19 mouse cellular contexts compared by ENCODE assay signal in the genomic region with DNA sequence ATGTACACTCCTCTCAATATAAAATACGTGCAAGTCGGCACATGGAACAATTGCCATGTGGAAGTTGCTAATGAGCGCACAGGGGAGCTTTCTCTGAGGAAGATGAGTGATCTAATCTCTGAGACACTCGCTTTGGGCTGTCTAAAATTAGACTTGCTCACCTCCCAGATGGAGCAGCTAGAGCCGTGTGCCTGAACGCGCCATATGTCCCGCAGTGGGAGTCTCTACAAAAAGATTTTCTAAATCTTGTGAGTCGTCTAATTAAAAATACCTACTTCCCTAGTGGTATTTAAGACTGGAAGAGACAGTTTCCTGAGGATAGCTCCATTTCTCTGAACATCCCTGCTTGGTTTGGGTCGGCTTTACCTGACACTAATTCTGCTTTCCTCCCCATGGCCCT. TPM values are rescaled to one million over a fixed set of nuclear protein-coding genes. Genes with fewer than 3 reads are reported as not detected.
DNase-seq lines count a peak whose midpoint lies in the region; ATAC-seq and TF ChIP-seq lines count a peak whose summit lies in the region.
"Had no signal": no experiment of that assay in that cellular context is flagged by ENCODE, and none has a peak within 500 bp of the region (broad histone marks: within the 10 kb centered on the region; RNA-seq: fewer than 3 reads in every experiment).

No protein-coding gene starts in this region.

- WGBS in hindbrain, postnatal 0 days, result 72% methylated on average over 10 of the region's 10 CpGs
- WGBS in hindbrain, embryonic 11.5 days, result 89% methylated on average over 10 of the region's 10 CpGs

- no peak for ATAC-seq in hindbrain, postnatal 0 days
- ATAC-seq in hindbrain, embryonic 11.5 days (ENCODE audit: low FRiP score), result no peak
- ATAC-seq in megakaryocyte progenitor cell, adult 5-6 weeks (replicated peaks; ENCODE audit: poor library complexity), result no peak
- ATAC-seq in inflammation-experienced regulatory T-cells, adult 6 months, result no peak
- ATAC-seq: intestine, embryonic 16.5 days; liver, embryonic 12.5 days; midbrain, embryonic 15.5 days; Patski had no signal

- intact Hi-C loops in left cerebral cortex, postnatal 25 days (cut with DNase I), result loop anchor here (1.0 to 2.0 kb wide), 2 partner anchors 22 to 32 kb away; no protein-coding TSS in a partner anchor

- no peak overlapping the region for H3K4me2 ChIP-seq in hindbrain, postnatal 0 days (ENCODE audit: low read depth, low read length)
- H3K4me2 ChIP-seq in hindbrain, embryonic 11.5 days (replicated peaks; ENCODE audit: low read depth, low read length), result no peak overlapping the region
- H3K4me2 ChIP-seq: liver, embryonic 12.5 days; midbrain, embryonic 15.5 days had no signal

- H3K27me3 ChIP-seq in hindbrain, postnatal 0 days (ENCODE audit: insufficient read depth, low read length), result no peaks in the 10 kb centered on the region
- H3K27me3 ChIP-seq in hindbrain, embryonic 11.5 days (ENCODE audit: control insufficient read depth, insufficient read depth, low read length), result no peaks in the 10 kb centered on the region
- H3K27me3 ChIP-seq: midbrain, embryonic 15.5 days; Patski had no signal

- no peak overlapping the region for H3K4me3 ChIP-seq in hindbrain, postnatal 0 days (ENCODE audit: low read length)
- no peak overlapping the region for H3K4me3 ChIP-seq in hindbrain, embryonic 11.5 days (ENCODE audit: low read depth, low read length)
- no peak overlapping the region for H3K4me3 ChIP-seq in cortical plate, adult 2 months (ENCODE audit: insufficient read depth, low read length)
- H3K4me3 ChIP-seq: liver, embryonic 12.5 days; midbrain, embryonic 15.5 days had no signal

- H3K4me1 ChIP-seq in hindbrain, postnatal 0 days (ENCODE audit: insufficient read depth, low read length), result no peaks in the 10 kb centered on the region
- H3K4me1 ChIP-seq in hindbrain, embryonic 11.5 days (replicated peaks; ENCODE audit: control insufficient read depth, insufficient read depth, low read length), result no peaks in the 10 kb centered on the region
- H3K4me1 ChIP-seq in cortical plate, adult 2 months (ENCODE audit: control insufficient read depth, insufficient read depth, low read length), result peaks cover 7% of the 10 kb centered on the region
- H3K4me1 ChIP-seq: liver, embryonic 12.5 days; midbrain, embryonic 15.5 days had no signal

- no peak overlapping the region for H3K27ac ChIP-seq in hindbrain, postnatal 0 days
- H3K27ac ChIP-seq in hindbrain, embryonic 11.5 days (ENCODE audit: low read depth, low read length), result no peak overlapping the region
- peak overlapping the region; percentile 96 for H3K27ac ChIP-seq in cortical plate, adult 2 months (ENCODE audit: insufficient read depth, low read length)
- H3K27ac ChIP-seq: liver, embryonic 12.5 days; midbrain, embryonic 15.5 days had no signal

- H3K9me3 ChIP-seq in hindbrain, postnatal 0 days (ENCODE audit: low read length), result no peaks in the 10 kb centered on the region
- H3K9me3 ChIP-seq in hindbrain, embryonic 11.5 days (ENCODE audit: control insufficient read depth, low read length), result no peaks in the 10 kb centered on the region
- H3K9me3 ChIP-seq: liver, embryonic 12.5 days; midbrain, embryonic 15.5 days had no signal

- H3K36me3 ChIP-seq in hindbrain, postnatal 0 days (ENCODE audit: insufficient read depth, low read length), result peaks cover 6% of the 10 kb centered on the region; the same call in 1 of the 2 replicates
- no peaks in the 10 kb centered on the region for H3K36me3 ChIP-seq in hindbrain, embryonic 11.5 days (ENCODE audit: control insufficient read depth, insufficient read depth, low read length)
- H3K36me3 ChIP-seq: midbrain, embryonic 15.5 days had no signal

- TF ChIP-seq POLR2A in cortical plate, adult 2 months (IDR thresholded peaks at IDR 0.05; ENCODE audit: extremely low read depth, insufficient read depth, low read length), result 0 out of 2 replicates have a peak, but pooled peaks have one; percentile 42

- peak; percentile 53 for DNase-seq in hindbrain, postnatal 0 days (ENCODE audit: low spot score)
- no peak for DNase-seq in hindbrain, embryonic 11.5 days (ENCODE audit: low spot score)
- DNase-seq in cerebellum, adult 18-20 months, result peak; percentile 76 to 83
- DNase-seq in left cerebral cortex, postnatal 25 days (ENCODE audit: low spot score in 2 of 2), result peak; percentile 73 to 97
- DNase-seq in liver, result no peak
- DNase-seq: adrenal gland, postnatal 14 days; gastrocnemius, postnatal 36 days; heart, postnatal 14 days; kidney, postnatal 4 days; lung, postnatal 14 days had no signal

- no peak overlapping the region for H3K9ac ChIP-seq in hindbrain, postnatal 0 days (replicated peaks; ENCODE audit: low read length)
- H3K9ac ChIP-seq in hindbrain, embryonic 11.5 days (ENCODE audit: low read depth, low read length), result no peak overlapping the region
- H3K9ac ChIP-seq: liver, embryonic 12.5 days; midbrain, embryonic 15.5 days had no signal

- TF ChIP-seq CTCF in hindbrain, postnatal 0 days (IDR thresholded peaks at IDR 0.05; ENCODE audit: low read depth), result no peak
- TF ChIP-seq CTCF in cortical plate, adult 2 months (IDR thresholded peaks at IDR 0.05; ENCODE audit: extremely low read depth, insufficient read depth, low read length), result no peak

RNA-seq across cellular contexts. Expression of gene Meltf, which starts 2.2 kb away (rescaled TPM):
- total RNA-seq in hindbrain, postnatal 0 days (2014; rRNA removed), result 0.14 and 0.16 TPM in 2 replicates
- 0.18 and 0.41 TPM in 2 replicates for polyA plus RNA-seq in hindbrain, postnatal 0 days (2015; fragmentation: Nextera tagmentation; extraction: Ambion mirVana)
- polyA plus RNA-seq in hindbrain, embryonic 11.5 days (2014; fragmentation: Nextera tagmentation; extraction: Ambion mirVana), result not detected in 2 replicates
- polyA plus RNA-seq in cortical plate, adult 2 months (2012; rRNA removed), result 0.46 and 0.79 TPM in 2 replicates
- total RNA-seq in left cerebral cortex, postnatal 25 days (2021), result under 1 TPM; 0.30 to 0.55 TPM
- not detected in 2 replicates for total RNA-seq in megakaryocyte progenitor cell, adult 5-6 weeks (2015)
- not detected in 2 replicates for total RNA-seq in megakaryocyte progenitor cell, adult 5-6 weeks (2017)
- polyA plus RNA-seq in inflammation-experienced regulatory T-cells, adult 6 months (2017; shearing (Covaris generic)), result not detected
- total RNA-seq: adrenal gland, postnatal 14 days; common myeloid progenitor, adult 5-6 weeks; gastrocnemius, postnatal 36 days; neutrophil, adult 5-6 weeks had no signal

RNA-seq across cellular contexts. Expression of gene Pigz, which starts 57.3 kb away (rescaled TPM):
- 6.1 and 16.9 TPM in 2 replicates for total RNA-seq in hindbrain, postnatal 0 days (2014; rRNA removed)
- 5.2 and 5.5 TPM in 2 replicates for polyA plus RNA-seq in hindbrain, postnatal 0 days (2015; fragmentation: Nextera tagmentation; extraction: Ambion mirVana)
- 1.2 and 1.5 TPM in 2 replicates for polyA plus RNA-seq in hindbrain, embryonic 11.5 days (2014; fragmentation: Nextera tagmentation; extraction: Ambion mirVana)
- polyA plus RNA-seq in cortical plate, adult 2 months (2012; rRNA removed), result 24.6 and 25.4 TPM in 2 replicates
- total RNA-seq in left cerebral cortex, postnatal 25 days (2021), result 10 to 100 TPM; 23.3 to 25.1 TPM
- not detected in 2 replicates for total RNA-seq in megakaryocyte progenitor cell, adult 5-6 weeks (2015)
- not detected in 2 replicates for total RNA-seq in megakaryocyte progenitor cell, adult 5-6 weeks (2017)
- polyA plus RNA-seq in inflammation-experienced regulatory T-cells, adult 6 months (2017; shearing (Covaris generic)), result under 1 TPM in 1 of 3 experiments, not detected in 2; 0.36 TPM
- total RNA-seq: common myeloid progenitor, adult 5-6 weeks; neutrophil, adult 5-6 weeks had no signal

Comparison
In these comparisons a context has a peak if more than half of its experiments do, and no peak if none do; other contexts are left out.
1. DNase-seq: peak in hindbrain, postnatal 0 days (single experiment), cerebellum, adult 18-20 months (2 of 2) and left cerebral cortex, postnatal 25 days (2 of 2); none in hindbrain, embryonic 11.5 days (single experiment) and liver (single experiment).